Mouse (Mus musculus): ENCODE measurements around the gene Sgcd. TPM values are rescaled to one million over a fixed set of nuclear protein-coding genes. Genes with fewer than 3 reads are reported as not detected.

Sgcd gene
- total RNA-seq, 2 experiments from 2014 or later, result 66.7 to 76.3 TPM

GRCm38 (mm10) chr11:47333702-47334101 is 655.1 kb downstream of the Sgcd start:
- intact Hi-C loops (cut with DNase I), result no loop called here
- DNase-seq (ENCODE audit: low spot score), result no peak

GRCm38 (mm10) chr11:47305579-47305978 is 683.2 kb downstream of the Sgcd start:
- intact Hi-C loops (cut with DNase I), result no loop called here
- DNase-seq (ENCODE audit: low spot score), result no peak

- DNase-seq (ENCODE audit: low spot score), result no peak
- intact Hi-C loops (cut with DNase I), result no loop called here
Observed at GRCm38 (mm10) chr11:47304702-47305450, 683.9 kb downstream of the Sgcd start.

- intact Hi-C loops (cut with DNase I), result no loop called here
- no peak for DNase-seq (ENCODE audit: low spot score)
Observed at GRCm38 (mm10) chr11:47299777-47300176, 689.0 kb downstream of the Sgcd start.

GRCm38 (mm10) chr11:47297805-47298340 is 690.9 kb downstream of the Sgcd start:
- intact Hi-C loops (cut with DNase I), result no loop called here
- DNase-seq (ENCODE audit: low spot score), result no peak

- DNase-seq (ENCODE audit: low spot score), result no peak
- intact Hi-C loops (cut with DNase I), result no loop called here
Observed at GRCm38 (mm10) chr11:47294741-47295140, 694.0 kb downstream of the Sgcd start.

GRCm38 (mm10) chr11:47276586-47276985 is 712.2 kb downstream of the Sgcd start:
- no peak for DNase-seq (ENCODE audit: low spot score)
- intact Hi-C loops (cut with DNase I), result no loop called here

GRCm38 (mm10) chr11:47268556-47268955 is 720.2 kb downstream of the Sgcd start:
- DNase-seq (ENCODE audit: low spot score), result no peak
- intact Hi-C loops (cut with DNase I), result no loop called here

GRCm38 (mm10) chr11:47264267-47264984 is 724.3 kb downstream of the Sgcd start:
- intact Hi-C loops (cut with DNase I), result no loop called here
- no peak for DNase-seq (ENCODE audit: low spot score)

GRCm38 (mm10) chr11:47250301-47250700 is 738.5 kb downstream of the Sgcd start:
- intact Hi-C loops (cut with DNase I), result no loop called here
- no peak for DNase-seq (ENCODE audit: low spot score)

GRCm38 (mm10) chr11:47248345-47248893 is 740.4 kb downstream of the Sgcd start:
- intact Hi-C loops (cut with DNase I), result no loop called here

GRCm38 (mm10) chr11:47247703-47248344 is 740.9 kb downstream of the Sgcd start:
- intact Hi-C loops (cut with DNase I), result no loop called here
- DNase-seq (ENCODE audit: low spot score), result no peak

More at GRCm38 (mm10) chr11:47248345-47248893, 740.4 kb downstream of the Sgcd start:
- no peak for DNase-seq (ENCODE audit: low spot score)

- DNase-seq (ENCODE audit: low spot score), result no peak
- intact Hi-C loops (cut with DNase I), result no loop called here
Observed at GRCm38 (mm10) chr11:47242401-47242800, 746.4 kb downstream of the Sgcd start.

- no peak for DNase-seq (ENCODE audit: low spot score)
- intact Hi-C loops (cut with DNase I), result no loop called here
Observed at GRCm38 (mm10) chr11:47228222-47228621, 760.5 kb downstream of the Sgcd start.

GRCm38 (mm10) chr11:47224148-47224547 is 764.6 kb downstream of the Sgcd start:
- intact Hi-C loops (cut with DNase I), result no loop called here
- no peak for DNase-seq (ENCODE audit: low spot score)

GRCm38 (mm10) chr11:47211531-47211930 is 777.2 kb downstream of the Sgcd start:
- intact Hi-C loops (cut with DNase I), result no loop called here
- no peak for DNase-seq (ENCODE audit: low spot score)

- no peak for DNase-seq (ENCODE audit: low spot score)
- intact Hi-C loops (cut with DNase I), result no loop called here
Observed at GRCm38 (mm10) chr11:47206461-47206860, 782.3 kb downstream of the Sgcd start.

- intact Hi-C loops (cut with DNase I), result no loop called here
- no peak for DNase-seq (ENCODE audit: low spot score)
Observed at GRCm38 (mm10) chr11:47199106-47199505, 789.7 kb downstream of the Sgcd start.

GRCm38 (mm10) chr11:47188556-47188955 is 800.2 kb downstream of the Sgcd start:
- DNase-seq (ENCODE audit: low spot score), result no peak
- intact Hi-C loops (cut with DNase I), result no loop called here

GRCm38 (mm10) chr11:47174977-47175376 is 813.8 kb downstream of the Sgcd start:
- DNase-seq (ENCODE audit: low spot score), result no peak
- intact Hi-C loops (cut with DNase I), result no loop called here

All from heart, postnatal 25 days (tissue).